Mouse (Mus musculus) ES-Bruce4 (cell line): ENCODE measurements around the gene Ciapin1.

Source experiments
- CTCF ChIP-seq: IDR thresholded peaks from one replicate; pipeline ENCODE4 v1.8.1; 2011; ENCODE audit warnings: low read depth, low read length
- EP300 ChIP-seq: IDR thresholded peaks from 2 replicates; pipeline ENCODE4 v1.6.1; 2011; ENCODE audit warnings: low read depth, low read length; ENCODE audit not compliant: insufficient read depth
- POLR2A ChIP-seq: IDR thresholded peaks from one replicate; pipeline ENCODE4 v1.8.1; 2011; ENCODE audit warnings: low read length; ENCODE audit not compliant: insufficient read depth

DNA sequence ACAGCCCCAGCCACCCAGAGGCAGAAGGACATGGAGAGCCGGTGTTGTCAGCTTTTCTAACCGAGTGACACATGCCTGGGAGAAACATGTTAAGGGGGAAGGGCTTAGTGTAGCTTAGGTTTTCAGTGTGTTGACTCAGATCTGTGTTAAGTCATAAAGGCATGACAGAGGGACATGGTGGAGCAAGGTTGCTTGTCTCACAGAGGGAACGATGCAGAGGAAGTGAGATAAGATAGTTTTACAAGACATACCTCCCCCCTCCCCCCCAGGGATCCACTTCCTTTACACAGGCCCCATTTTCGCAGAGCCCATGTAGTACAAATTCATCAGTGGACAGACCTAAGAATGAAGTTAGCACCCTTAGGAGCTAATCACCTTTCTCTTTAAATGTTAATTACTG, 35.8 kb downstream of the Ciapin1 start:
- TF ChIP-seq POLR2A: no peak
- no peak for TF ChIP-seq CTCF
- TF ChIP-seq EP300: no peak
